Mouse (Mus musculus): ENCODE measurements at regions not wholly inside any gene's neighbourhood (a gene's known extent, or its start where the extent isn't known, plus 50 kb on each side); places are given as distances from the start of the nearest gene placed in this dataset.

GRCm38 (mm10) chr8:126808496-126808895, 137.1 kb downstream of the Tomm20 start:
- DNase-seq (ENCODE audit: low spot score), result no peak

GRCm38 (mm10) chr8:126807171-126807768, 138.4 kb downstream of the Tomm20 start:
- DNase-seq (ENCODE audit: low spot score), result no peak

- DNase-seq (ENCODE audit: low spot score), result no peak
Measured at GRCm38 (mm10) chr8:126806591-126806990, 139.1 kb downstream of the Tomm20 start.

GRCm38 (mm10) chr8:126806181-126806560, 139.5 kb downstream of the Tomm20 start:
- DNase-seq (ENCODE audit: low spot score), result no peak

- DNase-seq (ENCODE audit: low spot score), result no peak
Measured at GRCm38 (mm10) chr8:126805365-126806180, 140.1 kb downstream of the Tomm20 start.

- DNase-seq (ENCODE audit: low spot score), result no peak
Measured at GRCm38 (mm10) chr8:126804115-126804514, 141.5 kb downstream of the Tomm20 start.

- no peak for DNase-seq (ENCODE audit: low spot score)
Measured at GRCm38 (mm10) chr8:126802641-126803040, 143.0 kb downstream of the Tomm20 start.

- DNase-seq (ENCODE audit: low spot score), result no peak
Measured at GRCm38 (mm10) chr8:126800976-126801375, 144.7 kb downstream of the Tomm20 start.

GRCm38 (mm10) chr8:126797571-126798334, 147.9 kb downstream of the Tomm20 start:
- no peak for DNase-seq (ENCODE audit: low spot score)

GRCm38 (mm10) chr8:126793657-126794056, 152.0 kb downstream of the Tomm20 start:
- no peak for DNase-seq (ENCODE audit: low spot score)

GRCm38 (mm10) chr8:126791069-126791468, 154.6 kb downstream of the Tomm20 start:
- no peak for DNase-seq (ENCODE audit: low spot score)

GRCm38 (mm10) chr8:126790214-126790613, 155.4 kb downstream of the Tomm20 start:
- no peak for DNase-seq (ENCODE audit: low spot score)

- DNase-seq (ENCODE audit: low spot score), result no peak
Measured at GRCm38 (mm10) chr8:126789076-126789475, 156.6 kb downstream of the Tomm20 start.

- DNase-seq (ENCODE audit: low spot score), result no peak
Measured at GRCm38 (mm10) chr8:126788669-126789068, 157.0 kb downstream of the Tomm20 start.

GRCm38 (mm10) chr8:126787398-126787797, 158.2 kb downstream of the Tomm20 start:
- no peak for DNase-seq (ENCODE audit: low spot score)

GRCm38 (mm10) chr8:126785211-126785610, 160.4 kb downstream of the Tomm20 start:
- DNase-seq (ENCODE audit: low spot score), result no peak

GRCm38 (mm10) chr8:126784604-126785003, 161.0 kb downstream of the Tomm20 start:
- no peak for DNase-seq (ENCODE audit: low spot score)

GRCm38 (mm10) chr8:126783703-126784440, 161.8 kb downstream of the Tomm20 start:
- DNase-seq (ENCODE audit: low spot score), result no peak

GRCm38 (mm10) chr8:126778673-126779072, 167.0 kb downstream of the Tomm20 start:
- no peak for DNase-seq (ENCODE audit: low spot score)

- DNase-seq (ENCODE audit: low spot score), result no peak
Measured at GRCm38 (mm10) chr8:126778131-126778530, 167.5 kb downstream of the Tomm20 start.

GRCm38 (mm10) chr8:126776605-126777469, 168.8 kb downstream of the Tomm20 start:
- DNase-seq (ENCODE audit: low spot score), result no peak

All from ovary, postnatal 10 days (tissue).